Mouse (Mus musculus) layer of hippocampus, postnatal 25 days (tissue): Measurements from ENCODE around the gene Cep126. TPM values are rescaled to one million over a fixed set of nuclear protein-coding genes. Genes with fewer than 3 reads are reported as not detected.
A peak's percentile ranks its signal among the peaks of the same experiment; 100 is the strongest.

Experiments used
- DNase-seq, 2 experiments: peaks; one replicate each; pipeline ENCODE4 v3.0.0; 2022; ENCODE audit warnings: mixed read lengths in 2 of 2, low spot score in 1 of 2; ENCODE audit errors: extremely low spot score in 1 of 2
- total RNA-seq, 2 experiments: library from RNA; stranded (reverse); gene quantifications; 2 replicates each; pipeline ENCODE4 v1.2.3; 2021

The Cep126 gene
- total RNA-seq = 10 to 100 TPM; 14.4 to 17.0 TPM

DNA sequence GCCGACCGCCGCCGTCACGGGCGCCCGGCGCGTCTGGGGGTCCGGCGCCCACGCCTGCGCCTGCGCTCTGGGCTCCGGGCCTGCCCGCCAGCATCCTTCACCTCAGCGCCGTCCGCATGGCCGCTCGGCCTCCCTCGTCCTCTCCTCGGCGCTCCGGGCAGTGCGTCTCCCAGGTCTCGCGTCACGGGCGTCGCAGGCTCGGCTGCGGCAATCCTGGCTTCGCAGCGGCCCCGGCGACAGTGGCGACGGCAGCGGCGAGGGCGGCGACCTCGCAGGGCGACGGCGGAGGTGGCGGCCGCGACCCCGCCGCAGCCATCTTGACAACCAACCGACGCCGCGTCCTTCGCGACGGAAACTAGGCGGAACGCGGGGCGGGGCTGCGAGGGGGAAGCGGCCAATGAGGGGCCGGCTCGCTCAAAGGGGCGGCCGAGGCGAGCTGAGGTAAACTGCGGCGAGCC is at the start of gene Cep126:
TSS of gene Cep126 (minus strand) at position 178 of the 458 bp plus-strand sequence.
- peak; percentile 65 to 66 for DNase-seq

DNA sequence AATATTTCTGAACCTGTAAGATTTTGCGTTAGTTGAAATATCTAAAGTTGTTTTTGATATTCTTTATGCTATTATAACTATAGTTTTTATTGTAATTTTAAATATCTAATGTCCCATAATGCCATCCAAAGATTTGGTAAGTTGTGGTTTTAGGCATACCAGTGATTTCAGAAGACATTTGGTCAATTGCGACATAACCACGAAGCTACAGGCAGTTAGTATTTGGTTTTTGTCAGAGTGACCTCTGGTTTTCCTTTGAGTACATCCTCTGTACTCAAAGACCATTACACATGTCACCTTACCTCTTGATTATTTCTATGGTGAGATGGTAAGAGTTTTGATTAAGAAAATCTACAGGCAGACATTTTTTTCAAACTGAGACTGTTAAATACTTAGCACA is 45.5 kb upstream of the Cep126 start:
- no peak for DNase-seq

- no peak for DNase-seq
Observed at GRCm38 (mm10) chr9:8177099-8177498, 43.0 kb upstream of the Cep126 start.

GRCm38 (mm10) chr9:8157011-8157410 is 22.9 kb upstream of the Cep126 start:
- DNase-seq = no peak

- DNase-seq = no peak
Observed at GRCm38 (mm10) chr9:8139501-8139900, 5.4 kb upstream of the Cep126 start.

- DNase-seq = no peak
Observed at GRCm38 (mm10) chr9:8133586-8134115, 443 bp downstream of the Cep126 start.

- DNase-seq = no peak
Observed at GRCm38 (mm10) chr9:8123495-8123894, 10.6 kb downstream of the Cep126 start.

DNA sequence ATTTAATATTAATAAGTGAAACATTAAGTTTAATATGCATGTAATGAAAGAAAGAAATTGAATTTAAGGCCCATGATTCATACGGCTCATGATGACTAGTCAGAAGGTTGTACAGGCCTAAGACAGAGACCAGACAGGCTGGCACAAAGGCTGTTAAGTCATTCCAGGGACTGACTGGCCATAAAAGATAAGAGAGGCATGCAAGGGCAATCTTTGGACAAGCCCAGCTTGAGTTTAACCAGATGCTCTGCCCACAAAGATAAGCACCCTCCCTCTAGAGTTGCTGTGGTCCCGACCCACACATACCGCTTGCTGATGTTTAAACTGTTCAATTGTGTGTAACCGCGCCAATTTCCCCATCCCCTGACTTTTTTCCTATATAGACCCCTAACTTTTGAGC is 19.6 kb downstream of the Cep126 start:
- DNase-seq = no peak

DNA sequence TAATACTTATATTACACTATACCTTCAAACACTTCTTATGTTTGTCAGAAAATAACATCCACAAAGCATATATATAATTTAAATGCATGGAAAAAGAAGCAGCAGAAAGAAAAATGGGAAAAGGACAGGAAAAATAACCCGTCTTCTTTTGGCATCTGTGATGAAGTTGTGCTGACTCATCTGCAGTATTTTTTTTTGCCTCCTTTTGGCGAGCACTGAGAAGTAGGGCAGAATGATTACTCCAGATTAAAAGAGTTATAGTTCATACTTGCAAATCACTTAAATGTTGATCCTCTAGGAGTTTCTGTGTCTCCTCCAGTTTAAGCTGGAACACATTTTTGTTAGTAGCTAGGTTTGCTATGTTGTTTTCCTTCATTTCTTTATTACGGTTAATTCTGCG is 31.0 kb downstream of the Cep126 start:
- no peak for DNase-seq

DNA sequence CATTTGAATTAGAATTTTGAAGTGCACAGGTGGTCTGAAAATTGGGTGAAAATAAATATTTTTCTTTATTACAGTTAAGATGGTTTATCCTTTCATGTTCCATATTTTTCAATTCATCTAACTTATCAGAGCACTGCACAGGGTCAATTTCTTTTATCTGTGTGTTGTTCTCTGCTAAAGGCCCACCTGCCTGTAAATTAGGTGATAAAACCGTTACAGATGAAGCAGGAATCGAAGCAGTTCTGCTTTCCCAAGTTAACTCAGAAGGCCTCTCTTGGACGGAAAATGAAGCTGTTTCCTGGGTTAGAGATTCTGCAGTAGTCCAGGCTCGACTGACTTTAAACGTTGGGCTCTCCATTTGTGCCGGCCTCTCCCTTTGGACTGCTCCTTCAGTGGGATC is 33.1 kb downstream of the Cep126 start:
- no peak for DNase-seq

- DNase-seq = no peak
Observed at GRCm38 (mm10) chr9:8078882-8079281, 55.2 kb downstream of the Cep126 start.

DNA sequence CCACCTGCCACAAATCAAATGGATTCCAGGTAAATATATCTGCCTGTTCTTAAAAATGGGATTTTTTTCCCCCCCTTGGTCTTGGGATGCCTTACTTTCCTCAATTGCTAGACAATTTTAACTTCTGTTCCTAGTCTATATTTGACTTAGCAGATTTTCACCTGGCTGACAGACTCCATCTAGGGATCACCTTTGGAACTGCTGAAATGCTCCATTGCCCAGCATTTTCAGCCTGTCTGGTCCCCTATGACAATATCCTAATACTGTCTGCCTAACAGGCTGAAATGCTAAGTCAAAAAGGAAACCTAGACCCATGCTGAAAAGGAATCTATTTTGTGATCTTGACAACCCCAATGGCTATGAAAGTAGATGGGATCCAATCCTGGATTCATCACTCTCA is 59.7 kb downstream of the Cep126 start:
- DNase-seq = peak in 1 of 2 experiments; percentile 11

DNA sequence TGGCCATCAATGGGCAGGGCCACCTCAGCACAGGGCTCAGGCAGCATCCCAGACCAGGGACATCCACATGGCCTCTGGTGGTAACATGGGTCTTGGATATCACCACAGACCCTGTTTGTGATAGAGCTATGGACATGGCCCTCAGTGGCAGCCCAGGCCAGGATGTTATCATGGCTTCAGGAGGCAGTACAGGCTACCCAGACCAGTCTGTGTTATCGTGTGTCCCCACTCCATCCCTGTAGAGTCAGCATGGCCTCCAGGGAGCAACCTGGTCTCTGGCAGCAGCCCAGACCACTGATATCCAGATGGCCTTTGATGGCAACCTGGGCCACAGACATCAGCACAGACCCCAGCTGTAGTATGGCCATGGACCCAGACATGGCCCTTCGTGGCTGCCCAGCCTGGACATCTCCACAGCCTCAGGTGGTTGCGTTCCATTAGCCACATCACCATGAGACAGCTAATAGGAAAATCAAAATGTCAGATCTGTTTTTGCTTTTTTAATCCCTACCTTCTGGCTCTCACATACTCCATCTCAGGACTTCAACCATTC is 60.8 kb downstream of the Cep126 start:
- no peak for DNase-seq

GRCm38 (mm10) chr9:8059636-8060035 is 74.5 kb downstream of the Cep126 start:
- no peak for DNase-seq

DNA sequence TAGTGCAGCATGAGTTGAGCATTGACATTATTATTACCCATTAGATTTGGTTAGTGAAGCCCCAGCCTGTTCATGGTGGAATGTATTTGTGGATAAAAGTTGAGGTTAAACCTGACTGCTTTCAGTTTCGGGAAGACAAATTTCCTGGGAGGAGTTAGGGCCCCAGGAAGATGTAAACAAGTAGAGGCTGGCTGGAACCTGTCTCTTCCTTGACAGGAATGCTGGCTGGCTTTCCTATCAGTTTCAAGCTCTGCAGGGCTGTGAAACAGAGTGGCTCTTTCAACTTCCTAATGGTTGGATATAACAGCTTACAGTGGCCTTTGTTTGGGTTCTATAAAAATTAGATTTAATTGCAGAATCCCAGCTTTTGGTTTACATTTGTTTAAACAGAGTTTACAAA is 79.3 kb downstream of the Cep126 start:
- DNase-seq = no peak

GRCm38 (mm10) chr9:8043044-8043387 is 91.1 kb downstream of the Cep126 start:
- DNase-seq = no peak

DNA sequence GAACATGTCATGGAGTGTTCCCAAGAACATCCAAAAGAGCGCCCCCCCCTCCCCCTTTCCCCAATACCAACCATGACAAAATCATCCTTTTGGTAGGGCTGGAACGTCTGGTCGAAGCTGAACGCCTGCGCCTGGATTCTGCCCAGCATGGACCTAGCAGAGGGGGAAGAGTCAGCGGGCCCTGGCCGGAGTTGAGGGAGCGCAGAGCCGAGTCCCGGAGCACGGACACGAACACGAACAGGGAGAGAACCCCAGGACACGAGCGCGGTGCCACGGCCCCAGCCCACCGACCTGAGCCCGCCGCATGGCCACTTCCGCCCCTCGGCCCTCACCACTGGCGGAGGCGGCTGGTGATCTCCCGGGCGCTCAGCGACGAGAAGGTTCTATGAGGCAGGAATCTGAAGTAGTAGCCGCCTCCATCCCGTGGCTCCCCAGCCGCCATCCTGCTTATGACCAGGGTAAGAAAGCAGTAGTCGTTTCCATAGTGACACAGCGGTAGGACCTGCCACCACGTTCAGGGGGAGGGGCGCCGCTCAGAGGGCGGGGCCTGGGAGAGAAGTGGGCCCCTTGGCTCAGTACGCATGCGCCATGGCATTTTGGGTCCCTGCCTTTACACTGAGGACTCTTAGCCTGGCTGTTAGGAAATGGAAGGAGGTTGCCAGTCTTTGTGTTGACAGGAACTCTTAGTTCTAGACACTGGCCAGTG is 91.6 kb downstream of the Cep126 start, which contains the start of gene Cfap300:
TSS of gene Cfap300 (minus strand) at position 486 of the 706 bp plus-strand sequence.
- peak; percentile 93 to 96 for DNase-seq

DNA sequence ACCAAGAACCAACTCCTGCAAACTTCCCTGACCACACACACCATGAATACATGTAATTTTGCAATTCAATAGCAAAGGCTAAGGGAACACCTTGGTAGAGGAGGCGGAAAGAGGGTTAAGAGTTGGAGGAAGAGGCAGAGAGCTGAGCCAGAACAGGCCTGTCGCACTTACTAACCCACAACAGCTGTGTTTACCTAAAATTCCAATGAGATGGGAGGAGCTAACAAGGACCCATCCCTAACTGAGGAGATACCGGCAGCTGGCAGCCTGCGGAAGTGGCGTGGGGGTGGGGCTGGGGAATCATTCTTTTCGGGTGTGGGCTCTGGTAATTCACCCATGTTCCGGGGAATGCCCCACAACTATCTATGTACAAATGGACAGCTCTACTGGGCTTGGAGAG is 98.5 kb downstream of the Cep126 start:
- no peak for DNase-seq

- DNase-seq = no peak
Observed at GRCm38 (mm10) chr9:8035091-8035490, 99.0 kb downstream of the Cep126 start.

DNA sequence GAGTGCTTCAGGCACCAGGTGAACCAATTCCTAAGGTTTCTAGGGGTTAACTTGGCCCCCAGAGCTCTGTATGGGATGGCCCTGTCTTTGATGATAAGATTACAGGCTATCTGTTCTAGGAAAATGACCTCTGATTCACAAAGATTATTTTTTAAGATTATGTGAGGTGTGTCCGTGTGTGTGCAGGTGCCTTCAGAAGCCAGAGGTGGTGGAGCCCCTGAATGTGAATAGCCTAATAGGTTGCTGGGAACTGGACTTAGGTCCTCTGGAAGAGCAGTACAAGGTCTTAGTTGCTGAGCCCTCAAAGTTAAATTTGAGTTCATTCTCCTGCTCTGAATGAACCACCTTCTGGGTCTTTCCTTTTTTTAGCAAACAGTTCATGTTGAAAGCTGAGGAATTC is 100.0 kb downstream of the Cep126 start:
- no peak for DNase-seq

GRCm38 (mm10) chr9:8032847-8033246 is 101.2 kb downstream of the Cep126 start:
- no peak for DNase-seq
